Mouse (Mus musculus): ENCODE measurements around the gene Clrn2.

Clrn2 gene

GRCm38 (mm10) chr5:45493191-45494092 lies 39.9 kb downstream of the Clrn2 start, which contains the start of gene Lap3:
Gene Lap3, plus strand, starts transcription at chr5:45493374.
- peaks cover 40% of the 10 kb centered on the region for H3K36me3 ChIP-seq (ENCODE audit: insufficient read depth, low read length)
- no peaks in the 10 kb centered on the region for H3K9me3 ChIP-seq (ENCODE audit: low read length)
- peak within 1 kb of the TSS; percentile 98 for H3K4me3 ChIP-seq (replicated peaks; ENCODE audit: low read length)
- H3K4me1 ChIP-seq (replicated peaks; ENCODE audit: low read depth, low read length) = peaks cover 59% of the 10 kb centered on the region
- peaks cover 4% of the 10 kb centered on the region; the same call in 1 of the 2 replicates for H3K27me3 ChIP-seq (ENCODE audit: insufficient read depth, low read length)
- TF ChIP-seq NANOG (IDR thresholded peaks at IDR 0.05; ENCODE audit: borderline replicate concordance, low read length) (no peak), POU5F1 (IDR thresholded peaks at IDR 0.05; ENCODE audit: borderline replicate concordance, low read length) (no peak), CTCF (conservative IDR thresholded peaks at IDR 0.05; ENCODE audit: low read length) (no peak)

- Histone ChIP-seq H3K4me3 (replicated peaks; ENCODE audit: low read length) (peak overlapping the region; percentile 98), H3K4me1 (replicated peaks; ENCODE audit: low read depth, low read length) (peaks cover 66% of the 10 kb centered on the region), H3K27me3 (ENCODE audit: insufficient read depth, low read length) (peaks cover 4% of the 10 kb centered on the region; the same call in 1 of the 2 replicates), H3K36me3 (ENCODE audit: insufficient read depth, low read length) (peaks cover 48% of the 10 kb centered on the region), H3K9me3 (ENCODE audit: low read length) (no peaks in the 10 kb centered on the region)
- TF ChIP-seq CTCF (conservative IDR thresholded peaks at IDR 0.05; ENCODE audit: low read length) = no peak
- TF ChIP-seq NANOG (IDR thresholded peaks at IDR 0.05; ENCODE audit: borderline replicate concordance, low read length) = no peak
- no peak for TF ChIP-seq POU5F1 (IDR thresholded peaks at IDR 0.05; ENCODE audit: borderline replicate concordance, low read length)
These were observed 40.7 kb downstream of the Clrn2 start for GRCm38 (mm10) chr5:45494093-45494755.

- peak overlapping the region; percentile 98 for H3K4me3 ChIP-seq (replicated peaks; ENCODE audit: low read length)
These were observed 42.0 kb downstream of the Clrn2 start for GRCm38 (mm10) chr5:45495429-45495975.

GRCm38 (mm10) chr5:45496042-45496441 lies 42.5 kb downstream of the Clrn2 start:
- no peaks in the 10 kb centered on the region for H3K9me3 ChIP-seq (ENCODE audit: low read length)
- peak overlapping the region; percentile 98 for H3K4me3 ChIP-seq (replicated peaks; ENCODE audit: low read length)
- TF ChIP-seq POU5F1 (IDR thresholded peaks at IDR 0.05; ENCODE audit: borderline replicate concordance, low read length) = no peak
- TF ChIP-seq NANOG (IDR thresholded peaks at IDR 0.05; ENCODE audit: borderline replicate concordance, low read length) = no peak
- no peak for TF ChIP-seq CTCF (conservative IDR thresholded peaks at IDR 0.05; ENCODE audit: low read length)
- no peaks in the 10 kb centered on the region for H3K27me3 ChIP-seq (ENCODE audit: insufficient read depth, low read length)
- peaks cover 66% of the 10 kb centered on the region for H3K36me3 ChIP-seq (ENCODE audit: insufficient read depth, low read length)
- H3K4me1 ChIP-seq (replicated peaks; ENCODE audit: low read depth, low read length) = peaks cover 83% of the 10 kb centered on the region

More at GRCm38 (mm10) chr5:45495429-45495975, 42.0 kb downstream of the Clrn2 start:
- Histone ChIP-seq H3K4me1 (replicated peaks; ENCODE audit: low read depth, low read length) (peaks cover 78% of the 10 kb centered on the region), H3K27me3 (ENCODE audit: insufficient read depth, low read length) (no peaks in the 10 kb centered on the region), H3K36me3 (ENCODE audit: insufficient read depth, low read length) (peaks cover 61% of the 10 kb centered on the region), H3K9me3 (ENCODE audit: low read length) (no peaks in the 10 kb centered on the region)
- TF ChIP-seq NANOG (IDR thresholded peaks at IDR 0.05; ENCODE audit: borderline replicate concordance, low read length) = no peak
- no peak for TF ChIP-seq CTCF (conservative IDR thresholded peaks at IDR 0.05; ENCODE audit: low read length)
- no peak for TF ChIP-seq POU5F1 (IDR thresholded peaks at IDR 0.05; ENCODE audit: borderline replicate concordance, low read length)

GRCm38 (mm10) chr5:45496479-45496878 lies 42.9 kb downstream of the Clrn2 start:
- H3K4me3 ChIP-seq (replicated peaks; ENCODE audit: low read length) = peak overlapping the region; percentile 98
- TF ChIP-seq CTCF (conservative IDR thresholded peaks at IDR 0.05; ENCODE audit: low read length) (no peak), POU5F1 (IDR thresholded peaks at IDR 0.05; ENCODE audit: borderline replicate concordance, low read length) (no peak), NANOG (IDR thresholded peaks at IDR 0.05; ENCODE audit: borderline replicate concordance, low read length) (no peak)
- H3K27me3 ChIP-seq (ENCODE audit: insufficient read depth, low read length) = no peaks in the 10 kb centered on the region
- peaks cover 83% of the 10 kb centered on the region for H3K4me1 ChIP-seq (replicated peaks; ENCODE audit: low read depth, low read length)
- H3K9me3 ChIP-seq (ENCODE audit: low read length) = no peaks in the 10 kb centered on the region
- H3K36me3 ChIP-seq (ENCODE audit: insufficient read depth, low read length) = peaks cover 71% of the 10 kb centered on the region

- Histone ChIP-seq H3K36me3 (ENCODE audit: insufficient read depth, low read length) (peaks cover 76% of the 10 kb centered on the region), H3K4me1 (replicated peaks; ENCODE audit: low read depth, low read length) (peaks cover 86% of the 10 kb centered on the region), H3K9me3 (ENCODE audit: low read length) (no peaks in the 10 kb centered on the region), H3K27me3 (ENCODE audit: insufficient read depth, low read length) (no peaks in the 10 kb centered on the region), H3K4me3 (replicated peaks; ENCODE audit: low read length) (peak overlapping the region; percentile 98)
- no peak for TF ChIP-seq CTCF (conservative IDR thresholded peaks at IDR 0.05; ENCODE audit: low read length)
- no peak for TF ChIP-seq POU5F1 (IDR thresholded peaks at IDR 0.05; ENCODE audit: borderline replicate concordance, low read length)
- no peak for TF ChIP-seq NANOG (IDR thresholded peaks at IDR 0.05; ENCODE audit: borderline replicate concordance, low read length)
These were observed 43.5 kb downstream of the Clrn2 start for GRCm38 (mm10) chr5:45496930-45497550.

- H3K4me1 ChIP-seq (replicated peaks; ENCODE audit: low read depth, low read length) = peaks cover 88% of the 10 kb centered on the region
- no peaks in the 10 kb centered on the region for H3K9me3 ChIP-seq (ENCODE audit: low read length)
- no peaks in the 10 kb centered on the region for H3K27me3 ChIP-seq (ENCODE audit: insufficient read depth, low read length)
- H3K36me3 ChIP-seq (ENCODE audit: insufficient read depth, low read length) = peaks cover 82% of the 10 kb centered on the region
- peak overlapping the region; percentile 98 for H3K4me3 ChIP-seq (replicated peaks; ENCODE audit: low read length)
- TF ChIP-seq POU5F1 (IDR thresholded peaks at IDR 0.05; ENCODE audit: borderline replicate concordance, low read length) (no peak), CTCF (conservative IDR thresholded peaks at IDR 0.05; ENCODE audit: low read length) (no peak)
These were observed 44.0 kb downstream of the Clrn2 start for GRCm38 (mm10) chr5:45497564-45497963.

- Histone ChIP-seq H3K27me3 (ENCODE audit: insufficient read depth, low read length) (no peaks in the 10 kb centered on the region), H3K4me1 (replicated peaks; ENCODE audit: low read depth, low read length) (peaks cover 58% of the 10 kb centered on the region), H3K9me3 (ENCODE audit: low read length) (no peaks in the 10 kb centered on the region), H3K36me3 (ENCODE audit: insufficient read depth, low read length) (peaks cover 98% of the 10 kb centered on the region), H3K4me3 (replicated peaks; ENCODE audit: low read length) (no peak overlapping the region)
- TF ChIP-seq NANOG (IDR thresholded peaks at IDR 0.05; ENCODE audit: borderline replicate concordance, low read length) = no peak
- TF ChIP-seq CTCF (conservative IDR thresholded peaks at IDR 0.05; ENCODE audit: low read length) = no peak
- no peak for TF ChIP-seq POU5F1 (IDR thresholded peaks at IDR 0.05; ENCODE audit: borderline replicate concordance, low read length)
These were observed 56.5 kb downstream of the Clrn2 start for GRCm38 (mm10) chr5:45510071-45510470.

Data from E14TG2a.4 (cell line).